Mouse (Mus musculus) MEL (cell line): ENCODE measurements around the gene Rhoq.

Experiments used
- CTCF ChIP-seq, 3 experiments: IDR thresholded peaks in 2 of 3; conservative IDR thresholded peaks in 1 of 3; 2 replicates each; pipeline ENCODE4 v1.5.1; 2011 to 2012; ENCODE audit warnings: low read length in 3 of 3, low read depth in 2 of 3, mild to moderate bottlenecking in 2 of 3, improper control_type of control experiment in 1 of 3, inconsistent platforms in 1 of 3, mixed read lengths in 1 of 3, moderate library complexity in 1 of 3; ENCODE audit not compliant: control insufficient read depth in 1 of 3, insufficient read depth in 1 of 3, poor library complexity in 1 of 3, severe bottlenecking in 1 of 3
- MYC ChIP-seq: IDR thresholded peaks from 2 replicates; pipeline ENCODE4 v1.6.1; 2011; ENCODE audit warnings: low read depth, mild to moderate bottlenecking, low read length, improper control_type of control experiment, moderate library complexity
- NRF1 ChIP-seq: IDR thresholded peaks from 2 replicates; pipeline ENCODE4 v1.6.1; 2014; ENCODE audit warnings: low read depth, mild to moderate bottlenecking, inconsistent platforms, low read length, improper control_type of control experiment, moderate library complexity; ENCODE audit not compliant: poor library complexity, insufficient read depth, severe bottlenecking
- POLR2A ChIP-seq, 2 experiments: IDR thresholded peaks; 2 replicates each; pipeline ENCODE4 v1.6.1; 2011 to 2012; ENCODE audit warnings: low read length in 2 of 2, mild to moderate bottlenecking in 2 of 2, control low read depth in 1 of 2, improper control_type of control experiment in 1 of 2, low read depth in 1 of 2, moderate library complexity in 1 of 2; ENCODE audit not compliant: control insufficient read depth in 1 of 2, insufficient read depth in 1 of 2, poor library complexity in 1 of 2
- TCF12 ChIP-seq: IDR thresholded peaks from 2 replicates; pipeline ENCODE4 v1.6.1; 2014; ENCODE audit warnings: low read depth, mild to moderate bottlenecking, inconsistent platforms, low read length, improper control_type of control experiment, moderate library complexity
- ZC3H11A ChIP-seq: IDR thresholded peaks from 2 replicates; pipeline ENCODE4 v1.6.1; 2012; ENCODE audit warnings: low read depth, mild to moderate bottlenecking, inconsistent platforms, low read length, improper control_type of control experiment
- ZMIZ1 ChIP-seq: IDR thresholded peaks from 2 replicates; pipeline ENCODE4 v1.6.1; 2012; ENCODE audit warnings: low read depth, mild to moderate bottlenecking, inconsistent platforms, low read length, improper control_type of control experiment, moderate library complexity
- ZNF384 ChIP-seq: IDR thresholded peaks from 2 replicates; pipeline ENCODE4 v1.6.1; 2012; ENCODE audit warnings: low read depth, mild to moderate bottlenecking, inconsistent platforms, low read length, improper control_type of control experiment

- TF ChIP-seq MYC (no peak), POLR2A (IDR thresholded peaks at IDR 0.05; ENCODE audit: control insufficient read depth in 1 of 2, insufficient read depth in 1 of 2, low read depth in 1 of 2, low read length in 2 of 2, poor library complexity in 1 of 2) (no peak), NRF1 (no peak), CTCF (IDR thresholded peaks at IDR 0.05 in 2 of 3, conservative IDR thresholded peaks at IDR 0.05 in 1 of 3; ENCODE audit: control insufficient read depth in 1 of 3, insufficient read depth in 1 of 3, low read depth in 2 of 3, low read length in 3 of 3, poor library complexity in 1 of 3, severe bottlenecking in 1 of 3) (no peak), TCF12 (no peak), ZNF384 (no peak), ZC3H11A (no peak), ZMIZ1 (no peak)
These were observed 18.8 kb downstream of the Rhoq start for GRCm38 (mm10) chr17:86981701-86982100.
